Mouse (Mus musculus) liver, embryonic 12.5 days (tissue): ENCODE data around the gene Cpm. TPM values are rescaled to one million over a fixed set of nuclear protein-coding genes. Genes with fewer than 3 reads are reported as not detected.

Source experiments
- ATAC-seq: fragments of 200-750 bp; cut with Nextera tagmentation; 2 replicates; pipeline ENCODE4 v1.8.0; 2017; ENCODE audit warnings: moderate number of reproducible peaks, mild to moderate bottlenecking, moderate library complexity
- H3K27ac ChIP-seq: fragments of 300-500 bp; sonication (generic); 2 replicates; pipeline ENCODE4 v1.5.1; 2016; ENCODE audit warnings: mild to moderate bottlenecking
- H3K27me3 ChIP-seq: fragments of 300-500 bp; sonication (generic); replicated peaks from 2 replicates; pipeline ENCODE4 v1.6.1; 2016; ENCODE audit warnings: mild to moderate bottlenecking, moderate library complexity
- H3K36me3 ChIP-seq: fragments of 300-500 bp; sonication (generic); 2 replicates; pipeline ENCODE4 v1.6.1; 2016; ENCODE audit warnings: mild to moderate bottlenecking, moderate library complexity
- H3K4me1 ChIP-seq: fragments of 300-500 bp; sonication (generic); 2 replicates; pipeline ENCODE4 v1.6.1; 2016
- H3K4me2 ChIP-seq: fragments of 300-500 bp; sonication (generic); 2 replicates; pipeline ENCODE4 v1.6.1; 2016; ENCODE audit warnings: mild to moderate bottlenecking, moderate library complexity
- H3K4me3 ChIP-seq: fragments of 300-500 bp; sonication (generic); 2 replicates; pipeline ENCODE4 v1.5.1; 2016; ENCODE audit warnings: mild to moderate bottlenecking, moderate library complexity
- H3K9ac ChIP-seq: fragments of 300-500 bp; sonication (generic); 2 replicates; pipeline ENCODE4 v1.6.1; 2016; ENCODE audit warnings: mild to moderate bottlenecking, moderate library complexity
- H3K9me3 ChIP-seq: fragments of 300-500 bp; sonication (generic); replicated peaks from 2 replicates; pipeline ENCODE4 v1.6.1; 2016; ENCODE audit warnings: mild to moderate bottlenecking, moderate library complexity
- WGBS: fragments of 180-500 bp; shearing (Covaris S2); methylation state at CpG from one replicate; pipeline ENCODE4 v1.1.7; 2016; ENCODE audit not compliant: insufficient replicate concordance; 5-methylcytosine and 5-hydroxymethylcytosine counted together
- polyA plus RNA-seq: library from polyadenylated mRNA; unstranded; fragments of >200 nt; fragmentation: Nextera tagmentation; extraction: Ambion mirVana; gene quantifications from 2 replicates; pipeline ENCODE4 v1.2.1, GENCODE M21; 2016

Gene Cpm
- polyA plus RNA-seq, 1 experiment from 2014 or later = 30.7 TPM

DNA sequence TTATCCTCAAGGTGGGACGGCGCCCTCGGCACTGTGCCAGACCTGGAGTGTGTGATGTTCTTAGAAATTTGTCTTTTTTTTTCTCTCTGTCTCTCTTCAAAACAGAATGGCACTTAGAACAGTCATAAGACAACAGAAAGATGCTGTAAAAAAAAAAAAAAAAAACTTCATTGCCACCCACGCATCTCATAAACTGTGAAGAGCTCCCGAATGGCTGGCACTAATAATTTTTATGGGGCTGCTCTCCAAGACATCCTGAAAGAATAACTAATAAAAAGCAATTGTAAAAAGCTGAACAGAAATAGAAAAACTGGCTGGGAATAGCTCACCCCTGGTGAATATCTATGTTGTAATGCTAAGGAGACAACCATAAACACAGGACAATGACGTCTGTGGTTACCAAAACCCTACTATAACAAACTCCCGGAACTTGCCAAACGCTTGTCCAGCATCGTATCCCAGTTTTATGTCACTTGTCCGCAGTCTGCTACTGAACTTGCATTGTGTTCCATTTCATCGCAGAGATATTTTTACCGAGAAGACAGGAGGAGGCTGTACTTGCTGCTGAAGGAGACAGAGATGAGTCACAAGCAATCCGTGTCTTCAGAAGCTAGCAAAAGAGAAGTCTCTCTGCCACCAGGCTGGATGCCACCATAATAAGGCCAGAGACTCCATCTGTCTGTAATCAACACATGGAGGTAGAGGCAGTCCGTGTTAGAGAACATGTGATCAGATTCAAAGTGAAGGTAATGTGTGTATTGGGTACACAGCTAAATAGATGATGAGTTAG is 25.3 kb upstream of the Cpm start:
- no peak overlapping the region for H3K9ac ChIP-seq
- no peak overlapping the region for H3K4me3 ChIP-seq
- no peaks in the 10 kb centered on the region for H3K4me1 ChIP-seq
- no peak overlapping the region for H3K27ac ChIP-seq
- 77% methylated on average over 14 of the region's 14 CpGs for WGBS
- H3K4me2 ChIP-seq = no peak overlapping the region
- no peaks in the 10 kb centered on the region for H3K36me3 ChIP-seq
- H3K27me3 ChIP-seq = no peaks in the 10 kb centered on the region
- H3K9me3 ChIP-seq = no peaks in the 10 kb centered on the region
- ATAC-seq = no peak

DNA sequence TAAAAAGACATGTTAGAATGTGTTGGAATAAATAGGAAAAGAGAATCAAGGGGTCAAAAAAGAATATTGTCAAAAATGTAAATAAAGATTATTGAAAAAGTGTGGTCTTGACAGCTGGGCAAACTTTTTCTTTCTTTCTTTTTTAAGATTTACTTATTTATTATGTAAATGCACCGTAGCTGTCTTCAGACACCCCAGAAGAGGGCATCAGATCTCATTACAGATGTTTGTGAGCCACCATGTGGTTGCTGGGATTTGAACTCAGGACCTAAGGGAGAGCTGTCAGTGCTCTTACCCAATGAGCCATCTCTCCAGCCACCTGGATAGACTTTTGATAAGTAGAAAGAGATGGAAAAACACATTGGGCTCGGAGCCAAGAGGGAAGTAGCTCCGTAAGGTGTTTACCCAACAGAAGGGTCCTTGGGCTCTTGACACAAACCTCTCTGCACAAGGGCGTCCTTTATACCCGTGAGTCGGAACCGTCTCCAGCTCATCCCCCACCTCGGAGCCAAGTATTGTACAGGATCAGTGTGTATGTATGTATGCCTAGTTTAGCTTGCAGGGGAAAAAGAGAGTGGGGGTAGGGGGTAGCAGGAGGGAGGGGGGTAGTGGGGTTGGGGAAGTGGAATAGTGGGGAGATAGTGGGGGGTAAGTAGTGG is 24.5 kb upstream of the Cpm start:
- no peak overlapping the region for H3K4me2 ChIP-seq
- no peaks in the 10 kb centered on the region for H3K27me3 ChIP-seq
- H3K9ac ChIP-seq = no peak overlapping the region
- H3K9me3 ChIP-seq = no peaks in the 10 kb centered on the region
- H3K36me3 ChIP-seq = no peaks in the 10 kb centered on the region
- 67% methylated on average over 8 of the region's 8 CpGs for WGBS
- H3K4me1 ChIP-seq = no peaks in the 10 kb centered on the region
- H3K4me3 ChIP-seq = no peak overlapping the region
- H3K27ac ChIP-seq = no peak overlapping the region
- no peak for ATAC-seq

DNA sequence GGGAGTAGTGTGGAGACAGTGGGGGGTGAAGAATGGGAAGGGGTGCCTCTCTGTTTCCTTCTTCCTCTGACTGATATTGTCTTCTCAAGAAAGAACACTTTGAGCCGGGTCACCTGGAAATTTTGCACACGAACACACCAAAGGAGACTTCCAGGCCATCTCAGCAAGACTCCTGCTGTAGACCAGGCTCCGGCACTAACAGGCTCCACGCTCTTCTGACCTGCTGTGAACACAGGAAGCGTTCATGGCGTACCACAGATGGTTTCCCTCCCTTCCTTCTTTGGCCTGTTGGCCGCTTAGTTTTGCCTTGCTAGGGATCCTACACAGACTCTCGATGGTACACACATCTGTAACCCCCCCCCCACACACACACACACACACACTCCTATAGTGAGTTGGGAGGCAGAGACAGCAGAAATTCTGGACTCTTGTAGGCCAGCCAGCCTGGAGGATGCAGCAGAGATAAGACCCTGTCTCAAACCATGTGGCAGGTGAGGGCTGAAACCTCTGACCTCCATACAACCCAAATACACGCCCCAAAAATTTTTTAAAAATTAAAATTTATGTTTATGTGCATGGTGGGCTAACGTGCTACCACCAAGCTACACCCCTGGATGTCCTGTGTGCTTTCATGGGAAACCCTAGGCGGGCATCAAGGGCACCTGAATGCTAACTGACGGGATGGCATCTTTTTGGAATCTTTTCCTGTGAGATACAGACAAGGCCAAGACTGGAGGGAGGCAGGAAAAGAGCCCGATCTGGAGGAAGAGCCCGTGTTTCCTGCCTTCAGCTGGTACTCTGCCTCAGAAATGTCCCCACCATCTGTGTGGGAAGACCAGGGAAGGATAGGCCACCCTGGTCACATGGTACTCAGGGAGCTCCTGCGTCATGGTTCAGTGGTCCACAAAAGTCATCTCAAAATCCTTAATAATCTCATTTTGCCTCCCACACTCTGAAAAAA is 23.7 kb upstream of the Cpm start:
- no peak for ATAC-seq
- WGBS = 61% methylated on average over 15 of the region's 15 CpGs

GRCm38 (mm10) chr10:117606423-117606822 is 22.9 kb upstream of the Cpm start:
- no peak overlapping the region for H3K27ac ChIP-seq
- no peak overlapping the region for H3K4me2 ChIP-seq
- H3K9me3 ChIP-seq = no peaks in the 10 kb centered on the region
- no peaks in the 10 kb centered on the region for H3K36me3 ChIP-seq
- no peak overlapping the region for H3K9ac ChIP-seq
- H3K4me1 ChIP-seq = no peaks in the 10 kb centered on the region
- 74% methylated on average over 5 of the region's 5 CpGs for WGBS
- ATAC-seq = no peak
- no peaks in the 10 kb centered on the region for H3K27me3 ChIP-seq
- H3K4me3 ChIP-seq = no peak overlapping the region

More for the DNA sequence above, 23.7 kb upstream of the Cpm start:
- Histone ChIP-seq H3K27ac (no peak overlapping the region), H3K4me2 (no peak overlapping the region), H3K27me3 (no peaks in the 10 kb centered on the region), H3K4me1 (no peaks in the 10 kb centered on the region), H3K9me3 (no peaks in the 10 kb centered on the region), H3K9ac (no peak overlapping the region), H3K4me3 (no peak overlapping the region), H3K36me3 (no peaks in the 10 kb centered on the region)

DNA sequence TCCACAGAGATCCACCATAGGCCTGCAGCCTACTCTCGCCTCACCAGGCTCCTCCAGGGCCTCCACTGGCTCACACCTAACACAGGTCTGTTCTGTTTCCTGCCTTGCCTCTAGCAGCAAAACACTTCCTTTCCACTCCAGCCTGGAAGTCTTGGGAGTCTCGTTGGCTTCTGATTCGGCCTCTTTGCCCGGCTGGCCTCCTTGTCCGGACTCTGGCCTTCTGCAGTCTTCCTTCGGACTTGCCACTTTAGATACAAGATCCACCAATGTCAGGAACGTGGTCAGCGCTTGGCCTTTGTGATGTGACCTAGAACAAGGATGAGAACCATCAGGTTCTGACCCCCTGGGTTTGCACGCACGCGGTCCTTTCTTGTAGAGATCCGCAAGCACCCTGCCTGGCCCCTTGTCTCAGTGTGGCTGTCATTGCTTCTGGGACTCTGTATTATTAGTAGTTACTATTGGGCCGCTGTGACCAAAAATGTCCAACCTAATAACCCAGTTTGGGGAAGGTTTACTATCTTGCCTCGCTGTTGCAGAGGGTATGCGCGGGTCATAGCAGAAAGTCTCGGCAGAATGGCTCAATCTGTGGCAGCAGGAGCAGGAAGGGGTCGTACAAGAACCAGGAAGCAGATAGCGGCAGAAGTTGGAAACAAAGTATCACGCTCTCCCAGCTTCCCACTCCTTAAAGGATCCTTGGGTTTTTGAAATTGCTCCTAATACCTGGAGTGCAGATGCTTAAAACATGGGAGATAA is 22.1 kb upstream of the Cpm start:
- Histone ChIP-seq H3K4me3 (no peak overlapping the region), H3K36me3 (no peaks in the 10 kb centered on the region), H3K4me2 (no peak overlapping the region), H3K4me1 (no peaks in the 10 kb centered on the region), H3K27ac (no peak overlapping the region), H3K9ac (no peak overlapping the region), H3K9me3 (no peaks in the 10 kb centered on the region), H3K27me3 (no peaks in the 10 kb centered on the region)
- no peak for ATAC-seq
- 71% methylated on average over 20 of the region's 20 CpGs for WGBS

DNA sequence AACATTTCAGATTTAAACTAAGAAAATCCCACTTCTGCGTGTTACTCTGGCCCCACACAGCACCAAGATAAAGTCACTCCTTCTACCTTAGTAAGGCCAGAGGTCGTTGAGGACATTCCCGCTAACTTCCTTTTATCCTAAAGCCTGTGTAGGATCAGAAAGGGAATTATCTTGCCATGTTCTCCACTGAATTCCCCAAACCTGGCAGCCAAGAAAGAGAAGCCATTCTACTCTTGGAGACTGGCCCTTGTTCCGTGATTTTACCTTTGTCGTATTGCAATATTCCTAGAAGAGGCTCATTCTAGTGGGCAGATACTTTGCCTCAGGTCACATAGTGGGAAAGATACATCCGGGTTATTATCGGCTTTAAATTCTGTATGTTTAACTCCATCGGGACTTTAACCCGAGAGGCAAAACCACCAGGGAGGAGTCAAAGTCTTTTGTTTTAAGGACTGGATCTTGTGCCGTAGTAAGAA is 21.5 kb upstream of the Cpm start:
- H3K9ac ChIP-seq = no peak overlapping the region
- H3K4me3 ChIP-seq = no peak overlapping the region
- H3K27ac ChIP-seq = no peak overlapping the region
- no peak overlapping the region for H3K4me2 ChIP-seq
- H3K27me3 ChIP-seq = no peaks in the 10 kb centered on the region
- no peak for ATAC-seq
- no peaks in the 10 kb centered on the region for H3K36me3 ChIP-seq
- 78% methylated on average over 10 of the region's 10 CpGs for WGBS
- no peaks in the 10 kb centered on the region for H3K4me1 ChIP-seq
- H3K9me3 ChIP-seq = no peaks in the 10 kb centered on the region

DNA sequence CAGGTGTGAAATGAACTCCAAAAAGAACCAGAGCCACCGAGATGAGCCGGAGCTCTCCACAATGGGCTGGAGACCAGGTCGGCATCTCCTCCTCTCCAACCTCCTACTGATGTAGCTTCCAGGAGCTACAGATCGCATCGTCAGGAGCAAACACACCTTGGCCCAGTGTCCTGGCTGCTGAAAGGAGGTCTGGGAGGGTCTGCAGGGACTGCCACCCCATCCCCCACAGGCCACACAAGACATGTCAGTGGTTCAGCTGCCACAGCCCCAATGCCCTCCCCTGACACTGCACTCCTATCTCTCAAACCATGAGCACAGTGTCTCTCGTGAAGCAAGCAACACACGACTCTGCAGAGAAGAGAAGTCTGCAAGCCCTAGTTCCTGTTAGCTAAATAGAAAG is 20.8 kb upstream of the Cpm start:
- Histone ChIP-seq H3K36me3 (no peaks in the 10 kb centered on the region), H3K9me3 (no peaks in the 10 kb centered on the region), H3K4me1 (no peaks in the 10 kb centered on the region), H3K9ac (no peak overlapping the region), H3K4me3 (no peak overlapping the region), H3K4me2 (no peak overlapping the region), H3K27ac (no peak overlapping the region), H3K27me3 (no peaks in the 10 kb centered on the region)
- ATAC-seq = no peak
- 68% methylated on average over 7 of the region's 7 CpGs for WGBS

GRCm38 (mm10) chr10:117608988-117609809 is 20.1 kb upstream of the Cpm start:
- 67% methylated on average over 7 of the region's 7 CpGs for WGBS
- ATAC-seq = no peak
- no peak overlapping the region for H3K9ac ChIP-seq

GRCm38 (mm10) chr10:117609810-117610090 is 19.6 kb upstream of the Cpm start:
- no peaks in the 10 kb centered on the region for H3K27me3 ChIP-seq
- H3K36me3 ChIP-seq = no peaks in the 10 kb centered on the region
- 69% methylated on average over 6 of the region's 6 CpGs for WGBS
- H3K27ac ChIP-seq = no peak overlapping the region
- H3K9ac ChIP-seq = no peak overlapping the region
- no peaks in the 10 kb centered on the region for H3K9me3 ChIP-seq
- no peaks in the 10 kb centered on the region for H3K4me1 ChIP-seq
- no peak overlapping the region for H3K4me3 ChIP-seq
- no peak overlapping the region for H3K4me2 ChIP-seq
- ATAC-seq = no peak

More at GRCm38 (mm10) chr10:117608988-117609809, 20.1 kb upstream of the Cpm start:
- Histone ChIP-seq H3K9me3 (no peaks in the 10 kb centered on the region), H3K27me3 (no peaks in the 10 kb centered on the region), H3K4me3 (no peak overlapping the region), H3K36me3 (no peaks in the 10 kb centered on the region), H3K4me2 (no peak overlapping the region), H3K27ac (no peak overlapping the region), H3K4me1 (no peaks in the 10 kb centered on the region)

DNA sequence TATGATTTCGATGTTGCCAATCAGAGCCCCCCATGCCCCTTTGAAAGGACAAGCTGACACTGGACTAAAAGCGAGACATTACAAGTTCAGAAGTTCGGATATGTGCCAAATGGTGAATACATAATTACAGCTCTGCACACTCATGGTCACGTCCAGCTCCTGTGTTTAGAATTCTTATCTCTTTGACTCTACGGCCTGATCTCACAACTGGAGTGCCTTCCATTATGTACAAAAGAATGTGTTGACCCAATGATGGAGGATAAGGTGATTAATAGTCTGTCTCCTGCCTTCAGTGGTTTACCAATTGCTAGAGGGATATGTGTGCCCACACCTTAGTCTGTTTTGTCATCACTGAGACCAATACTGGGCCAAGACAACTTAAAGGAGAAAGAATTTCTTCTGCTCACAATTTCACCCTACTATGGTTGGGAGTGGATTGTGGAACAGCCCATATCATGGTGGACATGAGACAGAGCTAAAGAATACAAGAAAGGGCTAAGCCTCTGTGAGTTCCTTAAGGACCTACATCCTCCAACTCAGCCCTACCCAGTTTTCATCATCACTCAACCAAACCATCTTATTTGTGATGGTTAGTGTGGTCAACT is 19.0 kb upstream of the Cpm start:
- Histone ChIP-seq H3K9ac (no peak overlapping the region), H3K4me2 (no peak overlapping the region), H3K4me1 (no peaks in the 10 kb centered on the region), H3K4me3 (no peak overlapping the region), H3K27ac (no peak overlapping the region), H3K36me3 (no peaks in the 10 kb centered on the region), H3K9me3 (no peaks in the 10 kb centered on the region), H3K27me3 (no peaks in the 10 kb centered on the region)
- WGBS = 66% methylated on average over 5 of the region's 5 CpGs
- no peak for ATAC-seq
